Mouse (Mus musculus): ENCODE data around the gene Hsbp1.

The Hsbp1 gene

DNA sequence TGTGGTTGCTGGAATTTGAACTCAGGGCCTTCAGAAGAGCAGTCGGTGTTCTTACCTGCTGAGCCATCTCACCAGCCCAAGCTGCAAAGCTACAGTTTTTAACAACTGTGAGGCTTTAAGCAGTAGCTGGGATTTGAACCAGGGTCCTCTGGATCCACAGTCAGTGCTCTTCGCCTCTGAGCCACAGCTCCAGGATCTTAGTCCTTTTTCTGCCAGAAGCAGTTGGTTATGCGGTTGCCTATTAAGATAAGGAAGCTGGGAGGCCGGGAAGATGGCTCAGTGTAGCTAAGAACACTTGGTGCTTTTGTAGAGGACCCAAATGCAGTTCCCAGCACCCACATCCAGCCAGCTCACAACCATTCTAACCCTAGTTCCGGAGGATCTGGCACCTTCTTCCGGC, 42.7 kb downstream of the Hsbp1 start:
- no peak for DNase-seq (ENCODE audit: low read depth, low spot score)

DNA sequence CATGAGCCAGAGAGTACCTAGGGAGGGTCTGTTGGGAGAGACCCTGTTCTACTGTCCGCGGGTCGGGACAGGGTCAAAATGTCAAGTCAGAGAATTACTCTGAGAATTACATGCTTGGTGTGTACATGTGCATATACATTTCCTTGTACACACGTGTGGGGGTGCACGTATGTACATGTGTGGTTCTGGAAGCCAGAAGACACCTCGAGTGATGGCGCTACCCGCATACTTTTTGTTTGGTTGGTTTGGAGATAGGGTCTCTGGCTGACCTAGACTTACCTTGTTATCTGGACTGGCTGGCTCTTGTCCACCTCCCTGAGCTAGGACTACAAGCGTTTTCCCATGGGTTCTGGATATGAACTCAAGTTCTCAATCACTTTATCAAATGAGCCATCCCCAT, 49.8 kb downstream of the Hsbp1 start:
- DNase-seq (ENCODE audit: low read depth, low spot score), result no peak

DNA sequence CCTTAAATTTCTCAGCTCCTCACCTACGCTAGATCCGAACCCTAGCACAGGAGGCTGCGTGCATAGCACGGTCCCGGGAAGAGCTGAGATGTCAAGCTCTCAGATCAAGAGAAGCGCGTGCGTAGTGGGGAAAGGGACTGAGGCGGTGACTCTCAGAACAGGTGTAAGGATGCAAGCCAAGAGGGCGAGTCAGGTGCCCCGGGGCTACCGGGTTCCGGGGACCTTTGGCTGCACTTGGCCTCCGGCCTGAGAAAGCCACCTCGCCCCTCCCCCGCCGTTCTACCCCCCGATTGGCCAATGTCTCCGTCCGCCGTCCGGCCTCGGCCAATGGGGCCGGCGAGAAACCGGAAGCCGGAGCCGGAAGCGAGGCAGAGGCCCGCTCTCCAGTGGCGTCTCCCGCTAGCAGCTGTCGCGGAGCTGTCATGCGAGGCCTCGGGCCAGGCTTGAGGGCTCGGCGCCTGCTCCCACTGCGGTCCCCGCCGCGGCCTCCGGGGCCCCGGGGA, 50.3 kb downstream of the Hsbp1 start, which contains the start of gene Mlycd:
TSS of gene Mlycd (plus strand) at position 355 of the 503 bp plus-strand sequence.
- peak; percentile 37 for DNase-seq (ENCODE audit: low read depth, low spot score)

DNA sequence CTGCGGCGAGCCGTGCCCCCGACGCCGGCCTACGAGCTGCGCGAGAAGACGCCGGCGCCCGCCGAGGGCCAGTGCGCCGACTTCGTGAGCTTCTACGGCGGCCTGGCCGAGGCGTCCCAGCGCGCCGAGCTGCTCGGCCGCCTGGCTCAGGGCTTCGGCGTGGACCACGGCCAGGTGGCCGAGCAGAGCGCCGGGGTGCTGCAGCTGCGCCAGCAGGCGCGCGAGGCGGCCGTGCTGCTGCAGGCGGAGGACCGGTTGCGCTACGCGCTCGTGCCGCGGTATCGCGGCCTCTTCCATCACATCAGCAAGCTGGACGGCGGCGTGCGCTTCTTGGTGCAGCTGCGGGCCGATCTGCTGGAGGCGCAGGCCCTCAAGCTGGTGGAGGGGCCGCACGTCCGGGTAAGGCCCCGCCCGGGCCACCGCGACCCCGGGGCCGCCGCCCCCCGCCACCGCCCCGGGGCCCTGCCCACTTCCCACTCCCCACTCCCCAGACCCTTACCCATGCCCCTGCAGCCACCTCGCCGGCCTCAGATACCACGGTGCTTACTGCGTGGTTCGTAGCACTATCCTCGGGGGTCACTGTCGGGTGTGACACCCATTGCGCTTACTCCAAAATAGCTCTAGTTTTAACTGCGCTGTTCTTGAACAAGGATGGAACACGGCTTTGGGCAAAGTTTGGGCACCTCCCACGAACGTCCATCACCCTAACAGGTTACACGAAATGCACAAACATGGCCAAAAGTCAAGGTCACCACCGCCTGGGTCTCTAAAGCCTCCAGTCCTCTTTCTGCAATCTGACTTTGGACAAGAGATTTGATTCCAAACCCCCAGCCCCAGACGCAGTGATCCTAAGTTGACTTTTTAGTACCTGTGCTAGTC, 51.0 kb downstream of the Hsbp1 start:
- no peak for DNase-seq (ENCODE audit: low read depth, low spot score)

Measured in c-Kit-negative CD71-positive TER-119-positive erythroid progenitor cells, embryonic 14.5 days (primary cell).